Mouse (Mus musculus) embryonic facial prominence, embryonic 15.5 days (tissue): ENCODE data around the gene Krtap15. TPM values are rescaled to one million over a fixed set of nuclear protein-coding genes. Genes with fewer than 3 reads are reported as not detected.

Source experiments
- ATAC-seq: fragments of 200-750 bp; cut with Nextera tagmentation; 2 replicates; pipeline ENCODE4 v1.8.0; 2017; ENCODE audit warnings: low read depth, moderate TSS enrichment; ENCODE audit not compliant: insufficient number of reproducible peaks, low FRiP score, low TSS enrichment
- H3K27ac ChIP-seq: fragments of 300-500 bp; sonication (generic); replicated peaks from 2 replicates; pipeline ENCODE4 v1.5.1; 2015; ENCODE audit warnings: mild to moderate bottlenecking, inconsistent platforms
- H3K27me3 ChIP-seq: fragments of 300-500 bp; sonication (generic); 2 replicates; pipeline ENCODE4 v1.6.1; 2015; ENCODE audit warnings: inconsistent platforms
- H3K36me3 ChIP-seq: fragments of 300-500 bp; sonication (generic); 2 replicates; pipeline ENCODE4 v1.6.1; 2015; ENCODE audit warnings: mild to moderate bottlenecking, inconsistent platforms
- H3K4me1 ChIP-seq: fragments of 300-500 bp; sonication (generic); 2 replicates; pipeline ENCODE4 v1.6.1; 2015; ENCODE audit warnings: inconsistent platforms
- H3K4me2 ChIP-seq: fragments of 300-500 bp; sonication (generic); replicated peaks from 2 replicates; pipeline ENCODE4 v1.6.1; 2015; ENCODE audit warnings: mild to moderate bottlenecking, inconsistent platforms
- H3K4me3 ChIP-seq: fragments of 300-500 bp; sonication (generic); replicated peaks from 2 replicates; pipeline ENCODE4 v1.5.1; 2015; ENCODE audit warnings: mild to moderate bottlenecking, inconsistent platforms
- H3K9ac ChIP-seq: fragments of 300-500 bp; sonication (generic); 2 replicates; pipeline ENCODE4 v1.6.1; 2015; ENCODE audit warnings: inconsistent platforms
- H3K9me3 ChIP-seq: fragments of 300-500 bp; sonication (generic); replicated peaks from 2 replicates; pipeline ENCODE4 v1.6.1; 2016; ENCODE audit warnings: inconsistent platforms
- WGBS: fragments of 180-500 bp; shearing (Covaris S2); methylation state at CpG from one replicate; pipeline ENCODE4 v1.1.7; 2015; 5-methylcytosine and 5-hydroxymethylcytosine counted together
- polyA plus RNA-seq: library from polyadenylated mRNA; unstranded; fragments of >200 nt; fragmentation: Nextera tagmentation; extraction: Ambion mirVana; gene quantifications from 2 replicates; pipeline ENCODE4 v1.2.1, GENCODE M21; 2015

Krtap15 gene
- polyA plus RNA-seq, 1 experiment from 2014 or later: not detected

DNA sequence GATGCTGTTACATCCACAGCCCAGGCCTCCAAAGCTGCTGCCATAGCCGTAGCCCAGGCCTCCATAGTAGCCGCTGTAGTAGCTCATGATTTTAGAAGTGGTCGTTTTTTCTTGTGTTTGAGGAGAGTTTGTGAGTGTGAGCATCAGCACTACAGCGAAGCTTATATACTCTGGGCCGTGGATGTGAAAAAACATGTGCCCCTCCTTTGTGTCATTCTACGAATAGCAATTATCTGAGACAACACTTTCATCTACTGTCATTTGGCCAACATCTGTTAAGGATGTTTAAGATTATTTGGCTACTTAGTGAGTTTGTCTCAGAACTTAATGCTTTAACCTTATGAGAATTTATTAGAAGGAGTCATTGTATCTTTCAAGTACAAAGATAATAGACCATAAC, 49.3 kb downstream of the Krtap15 start, which contains the start of gene Krtap19-1:
Krtap19-1 (minus strand) TSS at position 101 of the 400 bp plus-strand sequence.
- no peak within 1 kb of the TSS for H3K9ac ChIP-seq
- no peaks in the 10 kb centered on the region for H3K9me3 ChIP-seq
- H3K4me1 ChIP-seq: no peaks in the 10 kb centered on the region
- H3K36me3 ChIP-seq: no peaks in the 10 kb centered on the region
- H3K4me3 ChIP-seq: no peak within 1 kb of the TSS
- no peak within 1 kb of the TSS for H3K4me2 ChIP-seq
- 80% methylated on average over 6 of the region's 6 CpGs for WGBS
- no peaks in the 10 kb centered on the region for H3K27me3 ChIP-seq
- no peak for ATAC-seq
- no peak within 1 kb of the TSS for H3K27ac ChIP-seq

DNA sequence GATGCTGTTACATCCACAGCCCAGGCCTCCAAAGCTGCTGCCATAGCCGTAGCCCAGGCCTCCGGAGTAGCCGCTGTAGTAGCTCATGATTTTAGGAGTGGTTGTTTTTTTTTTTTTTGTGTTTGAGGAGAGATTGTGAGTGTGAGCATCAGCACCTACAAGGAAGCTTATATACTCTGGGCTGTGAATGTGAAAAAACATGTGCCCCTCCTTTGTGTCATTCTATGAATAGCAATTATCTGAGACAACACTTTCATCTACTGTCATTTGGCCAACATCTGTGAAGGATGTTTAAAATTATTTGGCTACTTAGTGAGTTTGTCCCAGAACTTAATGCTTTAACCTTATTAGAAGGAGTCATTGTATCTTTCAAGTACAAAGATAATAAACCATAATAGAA, 54.2 kb downstream of the Krtap15 start, which contains the start of gene Krtap19-2:
Krtap19-2 (minus strand) TSS at position 101 of the 400 bp plus-strand sequence.
- Histone ChIP-seq H3K36me3 (no peaks in the 10 kb centered on the region), H3K9ac (no peak within 1 kb of the TSS), H3K27ac (no peak within 1 kb of the TSS), H3K4me1 (no peaks in the 10 kb centered on the region), H3K9me3 (no peaks in the 10 kb centered on the region), H3K4me2 (no peak within 1 kb of the TSS), H3K27me3 (no peaks in the 10 kb centered on the region), H3K4me3 (no peak within 1 kb of the TSS)
- ATAC-seq: no peak
- WGBS: 89% methylated on average over 3 of the region's 3 CpGs

- H3K4me3 ChIP-seq: no peak within 1 kb of the TSS
- 94% methylated on average over 2 of the region's 2 CpGs for WGBS
- ATAC-seq: no peak
- H3K9me3 ChIP-seq: no peaks in the 10 kb centered on the region
- no peak within 1 kb of the TSS for H3K9ac ChIP-seq
- no peak within 1 kb of the TSS for H3K27ac ChIP-seq
- H3K36me3 ChIP-seq: no peaks in the 10 kb centered on the region
- H3K27me3 ChIP-seq: no peaks in the 10 kb centered on the region
- H3K4me1 ChIP-seq: no peaks in the 10 kb centered on the region
- H3K4me2 ChIP-seq: no peak within 1 kb of the TSS
Measured at GRCm38 (mm10) chr16:88877938-88878337, 57.9 kb downstream of the Krtap15 start, which contains the start of gene Krtap19-3. TSS of gene Krtap19-3 (minus strand) at chr16:88878038.

Other genes with a start within 250 kb of the Krtap15 start
- gene Krtap24-1, start 207.9 kb upstream of the Krtap15 start, polyA plus RNA-seq: 0.91 and 1.5 TPM in 2 replicates
- not detected in 2 replicates for gene 2310079G19Rik, start 192.5 kb upstream of the Krtap15 start, polyA plus RNA-seq
- gene Krtap26-1, start 172.4 kb upstream of the Krtap15 start, polyA plus RNA-seq: 2.8 and 4.4 TPM in 2 replicates
- gene Krtap27-1, start 148.5 kb upstream of the Krtap15 start, polyA plus RNA-seq: 0.28 TPM in 1 of 2 replicates, not detected in the other
- not detected in 2 replicates for gene 2310061N02Rik, start 112.3 kb upstream of the Krtap15 start, polyA plus RNA-seq
- gene Krtap13-1, start 91.4 kb upstream of the Krtap15 start, polyA plus RNA-seq: 1.1 and 1.6 TPM in 2 replicates
- 38.5 and 75.7 TPM in 2 replicates for gene Krtap13, start 68.6 kb upstream of the Krtap15 start, polyA plus RNA-seq
- 66.3 and 107 TPM in 2 replicates for gene 2310034C09Rik, start 61.4 kb upstream of the Krtap15 start, polyA plus RNA-seq
- gene 2310057N15Rik, start 46.0 kb upstream of the Krtap15 start, polyA plus RNA-seq: 0.24 and 0.71 TPM in 2 replicates
- gene Gm5965, start 42.3 kb upstream of the Krtap15 start, polyA plus RNA-seq: 4.4 and 6.1 TPM in 2 replicates
- 37.2 and 90.3 TPM in 2 replicates for gene Gm20741, start 8.0 kb upstream of the Krtap15 start, polyA plus RNA-seq
- gene Krtap14, start 5.9 kb downstream of the Krtap15 start, polyA plus RNA-seq: 0.41 TPM in 1 of 2 replicates, not detected in the other
- gene Krtap19-1, start 49.2 kb downstream of the Krtap15 start, polyA plus RNA-seq: not detected in 2 replicates
- not detected in 2 replicates for gene Krtap19-2, start 54.1 kb downstream of the Krtap15 start, polyA plus RNA-seq
- not detected in 2 replicates for gene Krtap19-3, start 57.8 kb downstream of the Krtap15 start, polyA plus RNA-seq
- gene Krtap19-4, start 64.9 kb downstream of the Krtap15 start, polyA plus RNA-seq: not detected in 2 replicates
- not detected in 2 replicates for gene Krtap19-5, start 76.2 kb downstream of the Krtap15 start, polyA plus RNA-seq
- gene Krtap19-9b, start 112.0 kb downstream of the Krtap15 start, polyA plus RNA-seq: 0.70 TPM in 1 of 2 replicates, not detected in the other
- gene Krtap16-3, start 142.7 kb downstream of the Krtap15 start, polyA plus RNA-seq: 0.29 and 0.30 TPM in 2 replicates
- 12.1 and 30.8 TPM in 2 replicates for gene Krtap22-2, start 190.5 kb downstream of the Krtap15 start, polyA plus RNA-seq
- 12.6 and 33.0 TPM in 2 replicates for gene Gm10229, start 195.1 kb downstream of the Krtap15 start, polyA plus RNA-seq
- gene Krtap6-1, start 211.5 kb downstream of the Krtap15 start, polyA plus RNA-seq: 1.7 and 5.2 TPM in 2 replicates
- gene Gm10228, start 221.3 kb downstream of the Krtap15 start, polyA plus RNA-seq: 3.1 and 7.4 TPM in 2 replicates
- 2.6 and 6.2 TPM in 2 replicates for gene Krtap6-5, start 227.7 kb downstream of the Krtap15 start, polyA plus RNA-seq
- 0.51 and 3.3 TPM in 2 replicates for gene 1110025L11Rik, start 243.8 kb downstream of the Krtap15 start, polyA plus RNA-seq